Mouse (Mus musculus) forebrain, postnatal 0 days (tissue): ENCODE data around the gene Ptpn21. TPM values are rescaled to one million over a fixed set of nuclear protein-coding genes. Genes with fewer than 3 reads are reported as not detected.
A peak's percentile ranks its signal among the peaks of the same experiment; 100 is the strongest.

Experiments
- ATAC-seq: fragments of 200-750 bp; cut with Nextera tagmentation; 2 replicates; pipeline ENCODE4 v1.8.0; 2017; ENCODE audit warnings: mild to moderate bottlenecking, moderate library complexity
- DNase-seq: peaks from one replicate; pipeline ENCODE4 v3.0.0-alpha.2; 2015
- H3K27ac ChIP-seq: fragments of 300-500 bp; sonication (generic); 2 replicates; pipeline ENCODE4 v1.5.1; 2014; ENCODE audit warnings: low read depth, mild to moderate bottlenecking, antibody characterized with exemption, low read length, moderate library complexity, mixed read lengths
- H3K27me3 ChIP-seq: fragments of 300-500 bp; sonication (generic); 2 replicates; pipeline ENCODE4 v1.6.1; 2014; ENCODE audit warnings: mild to moderate bottlenecking, low read length, mixed read lengths; ENCODE audit not compliant: insufficient read depth
- H3K36me3 ChIP-seq: fragments of 300-500 bp; sonication (generic); 2 replicates; pipeline ENCODE4 v1.6.1; 2014; ENCODE audit warnings: mild to moderate bottlenecking, moderate library complexity; ENCODE audit not compliant: insufficient read depth
- H3K4me1 ChIP-seq: fragments of 300-500 bp; sonication (generic); 2 replicates; pipeline ENCODE4 v1.6.1; 2014; ENCODE audit warnings: antibody characterized with exemption; ENCODE audit not compliant: insufficient read depth
- H3K4me2 ChIP-seq: fragments of 300-500 bp; sonication (generic); 2 replicates; pipeline ENCODE4 v1.6.1; 2014; ENCODE audit warnings: low read depth, mild to moderate bottlenecking, moderate library complexity
- H3K4me3 ChIP-seq: fragments of 300-500 bp; sonication (generic); 2 replicates; pipeline ENCODE4 v1.5.1; 2014; ENCODE audit warnings: low read depth, low read length, mixed read lengths
- H3K9ac ChIP-seq: fragments of 300-500 bp; sonication (generic); 2 replicates; pipeline ENCODE4 v1.6.1; 2014; ENCODE audit warnings: mild to moderate bottlenecking
- H3K9me3 ChIP-seq: fragments of 300-500 bp; sonication (generic); 2 replicates; pipeline ENCODE4 v1.6.1; 2016; ENCODE audit warnings: low read length
- CTCF ChIP-seq: sonication (generic); IDR thresholded peaks from 2 replicates; pipeline ENCODE4 v1.5.1; 2016; ENCODE audit warnings: antibody characterized with exemption, control low read depth, low read depth
- WGBS: fragments of 180-500 bp; shearing (Covaris S2); extraction: QIAGEN DNeasy Blood & Tissue Kit; methylation state at CpG from one replicate; pipeline ENCODE4 v1.1.7; 2014; 5-methylcytosine and 5-hydroxymethylcytosine counted together
- polyA plus RNA-seq: library from polyadenylated mRNA; unstranded; fragments of >200 nt; fragmentation: Nextera tagmentation; extraction: Ambion mirVana; gene quantifications from 2 replicates; pipeline ENCODE4 v1.2.1, GENCODE M21; 2015
- total RNA-seq: library from RNA; depleted of rRNA; stranded (reverse); fragments of >200 nt; gene quantifications from 2 replicates; pipeline ENCODE4 v1.2.3, GENCODE M21; 2014

Ptpn21 gene
- total and polyA plus RNA-seq, 2 experiments from 2014 or later: 1.3 to 4.0 TPM

GRCm38 (mm10) chr12:98726078-98726477, 11.1 kb downstream of the Ptpn21 start:
- no peak overlapping the region for H3K4me3 ChIP-seq
- no peak for DNase-seq
- no peak for TF ChIP-seq CTCF
- no peaks in the 10 kb centered on the region for H3K9me3 ChIP-seq
- no peak overlapping the region for H3K27ac ChIP-seq
- ATAC-seq: no peak
- no peak overlapping the region for H3K9ac ChIP-seq
- H3K27me3 ChIP-seq: no peaks in the 10 kb centered on the region
- 88% methylated on average over 7 of the region's 7 CpGs for WGBS
- H3K4me2 ChIP-seq: no peak overlapping the region
- H3K4me1 ChIP-seq: 0 out of 2 replicates have a peak, but pooled peaks cover under 1% of the 10 kb centered on the region
- H3K36me3 ChIP-seq: no peaks in the 10 kb centered on the region

- Histone ChIP-seq H3K4me2 (no peak overlapping the region), H3K27ac (no peak overlapping the region), H3K9ac (no peak overlapping the region), H3K36me3 (no peaks in the 10 kb centered on the region), H3K9me3 (no peaks in the 10 kb centered on the region), H3K4me1 (peaks cover 8% of the 10 kb centered on the region; the same call in 1 of the 2 replicates), H3K4me3 (no peak overlapping the region), H3K27me3 (no peaks in the 10 kb centered on the region)
- no peak for TF ChIP-seq CTCF
- ATAC-seq (no peak), DNase-seq (no peak)
- WGBS: 72% methylated on average over 5 of the region's 5 CpGs
These were observed 12.2 kb downstream of the Ptpn21 start for GRCm38 (mm10) chr12:98724976-98725375.

GRCm38 (mm10) chr12:98724224-98724623, 13.0 kb downstream of the Ptpn21 start:
- DNase-seq (no peak), ATAC-seq (no peak)
- no peaks in the 10 kb centered on the region for H3K9me3 ChIP-seq
- H3K27ac ChIP-seq: no peak overlapping the region
- H3K27me3 ChIP-seq: no peaks in the 10 kb centered on the region
- H3K4me3 ChIP-seq: no peak overlapping the region
- 94% methylated on average over 7 of the region's 7 CpGs for WGBS
- H3K36me3 ChIP-seq: no peaks in the 10 kb centered on the region
- H3K9ac ChIP-seq: no peak overlapping the region
- no peak for TF ChIP-seq CTCF
- no peak overlapping the region for H3K4me2 ChIP-seq
- H3K4me1 ChIP-seq: peaks cover 8% of the 10 kb centered on the region; the same call in 1 of the 2 replicates

- no peak overlapping the region for H3K9ac ChIP-seq
- DNase-seq (no peak), ATAC-seq (no peak)
- no peaks in the 10 kb centered on the region for H3K36me3 ChIP-seq
- no peak for TF ChIP-seq CTCF
- no peak overlapping the region for H3K27ac ChIP-seq
- no peak overlapping the region for H3K4me3 ChIP-seq
- H3K9me3 ChIP-seq: no peaks in the 10 kb centered on the region
- 38% methylated on average over 3 of the region's 3 CpGs for WGBS
- no peak overlapping the region for H3K4me2 ChIP-seq
- no peaks in the 10 kb centered on the region for H3K27me3 ChIP-seq
- peaks cover 8% of the 10 kb centered on the region; the same call in 1 of the 2 replicates for H3K4me1 ChIP-seq
These were observed 16.2 kb downstream of the Ptpn21 start for GRCm38 (mm10) chr12:98721030-98721429.

- ATAC-seq (peak; percentile 64; the same call in 1 of the 2 replicates), DNase-seq (peak; percentile 41)
- no peak overlapping the region for H3K9ac ChIP-seq
- H3K4me1 ChIP-seq: peaks cover 8% of the 10 kb centered on the region; the same call in 1 of the 2 replicates
- no peak overlapping the region for H3K27ac ChIP-seq
- H3K27me3 ChIP-seq: no peaks in the 10 kb centered on the region
- no peaks in the 10 kb centered on the region for H3K9me3 ChIP-seq
- no peak overlapping the region for H3K4me3 ChIP-seq
- TF ChIP-seq CTCF: no peak
- no peak overlapping the region for H3K4me2 ChIP-seq
- 26% methylated on average over 3 of the region's 3 CpGs for WGBS
- no peaks in the 10 kb centered on the region for H3K36me3 ChIP-seq
These were observed 16.6 kb downstream of the Ptpn21 start for GRCm38 (mm10) chr12:98720628-98721027.

GRCm38 (mm10) chr12:98716142-98716541, 21.1 kb downstream of the Ptpn21 start:
- DNase-seq: no peak
- ATAC-seq: no peak
- Histone ChIP-seq H3K27ac (no peak overlapping the region), H3K4me2 (no peak overlapping the region), H3K4me3 (no peak overlapping the region), H3K36me3 (no peaks in the 10 kb centered on the region), H3K4me1 (peaks cover 8% of the 10 kb centered on the region; the same call in 1 of the 2 replicates), H3K9ac (no peak overlapping the region), H3K9me3 (no peaks in the 10 kb centered on the region), H3K27me3 (no peaks in the 10 kb centered on the region)
- WGBS: 94% methylated on average over 2 of the region's 2 CpGs
- no peak for TF ChIP-seq CTCF

GRCm38 (mm10) chr12:98714757-98715156, 22.4 kb downstream of the Ptpn21 start:
- TF ChIP-seq CTCF: no peak
- H3K4me3 ChIP-seq: no peak overlapping the region
- no peak for DNase-seq
- H3K27me3 ChIP-seq: no peaks in the 10 kb centered on the region
- no peak overlapping the region for H3K27ac ChIP-seq
- no peak overlapping the region for H3K4me2 ChIP-seq
- no peak overlapping the region for H3K9ac ChIP-seq
- 41% methylated on average over 11 of the region's 11 CpGs for WGBS
- no peaks in the 10 kb centered on the region for H3K4me1 ChIP-seq
- H3K9me3 ChIP-seq: no peaks in the 10 kb centered on the region
- H3K36me3 ChIP-seq: no peaks in the 10 kb centered on the region
- ATAC-seq: no peak
